Mouse (Mus musculus) 416B (cell line): ENCODE measurements around the gene Ptprcap.

Experiments
- DNase-seq: peaks from one replicate; pipeline ENCODE4 v3.0.0; 2011; ENCODE audit warnings: low read depth

Ptprcap gene

GRCm38 (mm10) chr19:4153232-4153654, at the start of gene Ptprcap:
Gene Ptprcap, plus strand, starts transcription at chr19:4153604.
- no peak for DNase-seq

DNA sequence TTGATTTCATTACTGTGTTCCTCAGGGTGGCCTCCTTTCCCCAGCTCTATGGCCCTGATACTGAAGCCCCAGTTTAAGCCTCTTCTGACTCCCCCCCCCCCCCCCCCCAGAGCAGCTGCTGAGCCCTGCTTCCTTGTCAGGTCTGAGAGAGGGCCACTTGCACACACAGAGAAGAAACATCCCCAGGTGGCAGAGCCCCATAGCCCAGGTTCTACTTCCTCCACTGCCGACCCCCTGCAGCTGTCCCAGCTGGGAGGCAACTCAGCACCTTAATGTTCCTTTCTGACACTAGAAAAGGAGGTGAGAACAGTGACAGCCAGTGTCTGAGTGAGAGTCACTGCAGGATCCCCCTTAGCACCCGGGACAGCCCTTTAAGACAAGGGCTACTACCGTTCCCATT, 49.6 kb upstream of the Ptprcap start:
- no peak for DNase-seq

- DNase-seq, result no peak
Measured at GRCm38 (mm10) chr19:4104675-4105194, 48.7 kb upstream of the Ptprcap start.

DNA sequence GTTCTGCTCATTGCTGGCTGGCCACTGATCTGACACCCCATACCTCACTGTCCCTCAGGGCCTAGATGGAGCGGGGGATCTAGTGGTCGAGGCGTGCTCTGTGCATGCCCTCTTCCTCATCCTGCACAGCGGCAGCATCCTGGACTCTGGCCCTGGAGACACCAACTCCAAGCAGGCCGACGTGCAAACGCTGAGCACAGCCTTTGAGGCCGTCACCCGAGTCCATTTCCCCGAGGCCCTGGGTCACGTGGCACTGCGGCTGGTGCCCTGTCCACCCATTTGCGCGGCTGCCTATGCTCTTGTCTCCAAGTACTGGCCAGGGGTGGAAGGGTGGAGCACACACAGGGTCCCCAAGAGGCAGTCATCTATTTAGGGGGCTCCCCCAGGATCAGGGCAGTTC, 46.8 kb upstream of the Ptprcap start:
- DNase-seq, result no peak

GRCm38 (mm10) chr19:4108535-4108934, 44.9 kb upstream of the Ptprcap start:
- no peak for DNase-seq

DNA sequence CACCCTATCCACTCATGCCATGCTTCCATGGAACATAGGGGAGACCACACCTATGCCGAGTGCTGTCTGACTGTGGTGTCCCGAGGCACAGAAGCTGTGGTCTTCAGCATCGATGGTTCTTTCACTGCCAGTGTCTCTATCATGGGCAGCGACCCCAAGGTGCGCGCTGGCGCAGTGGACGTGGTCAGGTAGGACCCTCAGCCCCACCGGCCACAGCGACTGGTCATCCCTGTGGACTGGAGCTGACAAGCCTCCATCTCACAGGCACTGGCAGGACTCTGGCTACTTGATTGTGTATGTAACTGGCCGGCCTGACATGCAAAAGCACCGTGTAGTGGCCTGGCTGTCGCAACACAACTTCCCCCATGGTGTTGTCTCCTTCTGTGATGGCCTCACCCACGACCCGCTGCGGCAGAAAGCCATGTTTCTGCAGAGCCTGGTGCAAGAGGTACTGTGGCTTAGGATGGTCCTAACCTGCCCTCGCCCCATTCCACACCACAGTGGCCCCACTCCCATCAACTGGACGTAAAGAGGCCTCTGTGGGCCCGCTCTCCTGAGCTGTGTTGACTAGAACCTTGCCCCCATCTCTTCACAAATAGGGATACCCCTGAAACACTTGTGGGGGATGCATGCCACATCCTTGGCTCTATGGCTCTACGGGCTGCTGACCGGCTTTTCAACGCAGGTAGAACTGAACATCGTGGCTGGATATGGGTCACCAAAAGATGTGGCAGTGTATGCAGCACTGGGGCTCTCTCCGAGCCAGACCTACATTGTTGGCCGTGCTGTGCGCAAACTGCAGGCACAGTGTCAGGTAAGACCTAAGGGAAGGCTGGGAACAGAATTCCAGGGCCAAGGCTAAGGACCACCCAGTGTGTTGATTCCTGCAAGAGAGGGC, 41.1 kb upstream of the Ptprcap start:
- DNase-seq, result peak; percentile 39

DNA sequence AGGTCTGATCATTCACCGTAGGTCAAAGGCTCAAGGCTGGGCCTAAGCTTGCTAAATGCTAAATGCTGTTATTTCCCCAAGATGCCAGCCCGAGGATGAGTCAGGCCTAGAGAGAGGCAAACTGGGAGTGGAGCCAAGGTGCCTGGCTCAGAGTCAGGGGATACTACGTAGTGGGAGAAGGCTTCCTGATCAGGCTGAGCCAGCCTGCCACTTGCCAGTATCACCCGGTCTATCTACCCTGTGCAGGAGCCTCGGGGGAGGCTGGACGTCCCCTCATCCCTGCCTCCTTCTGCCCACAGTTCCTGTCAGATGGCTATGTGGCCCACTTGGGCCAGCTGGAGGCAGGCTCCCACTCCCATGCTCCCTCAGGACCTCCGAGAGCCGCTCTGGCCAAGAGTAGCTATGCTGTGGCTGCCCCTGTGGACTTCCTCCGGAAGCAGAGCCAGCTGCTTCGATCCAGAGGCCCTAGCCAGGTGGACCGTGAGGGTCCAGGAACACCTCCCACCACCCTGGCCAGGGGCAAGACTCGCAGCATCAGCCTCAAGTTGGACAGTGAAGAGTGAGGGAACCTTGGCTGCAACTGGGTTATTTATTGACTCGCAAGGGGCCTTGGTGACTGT, 40.1 kb upstream of the Ptprcap start:
- peak; percentile 99 for DNase-seq

GRCm38 (mm10) chr19:4113806-4114230, 39.6 kb upstream of the Ptprcap start:
- no peak for DNase-seq

DNA sequence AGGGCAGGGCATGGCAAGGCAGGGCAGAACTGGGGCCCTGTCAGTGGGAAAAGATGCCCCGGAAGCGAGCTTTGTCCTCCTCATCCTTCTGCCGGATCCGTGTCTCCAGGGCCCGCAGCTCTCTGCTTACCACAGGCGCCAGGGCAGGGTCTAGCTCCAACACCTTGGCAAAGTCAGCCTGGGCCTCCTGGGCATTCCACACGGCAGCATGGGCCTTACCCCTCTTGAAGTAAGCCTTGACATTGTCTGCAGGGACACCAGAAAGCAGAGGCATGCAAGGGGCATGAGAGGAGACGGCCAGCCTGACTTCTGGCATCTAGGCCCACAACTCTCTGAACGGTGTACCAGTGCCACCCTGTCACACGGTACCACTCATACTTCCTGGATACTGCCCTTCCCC, 38.9 kb upstream of the Ptprcap start:
- no peak for DNase-seq

GRCm38 (mm10) chr19:4115144-4115543, 38.3 kb upstream of the Ptprcap start:
- no peak for DNase-seq

DNA sequence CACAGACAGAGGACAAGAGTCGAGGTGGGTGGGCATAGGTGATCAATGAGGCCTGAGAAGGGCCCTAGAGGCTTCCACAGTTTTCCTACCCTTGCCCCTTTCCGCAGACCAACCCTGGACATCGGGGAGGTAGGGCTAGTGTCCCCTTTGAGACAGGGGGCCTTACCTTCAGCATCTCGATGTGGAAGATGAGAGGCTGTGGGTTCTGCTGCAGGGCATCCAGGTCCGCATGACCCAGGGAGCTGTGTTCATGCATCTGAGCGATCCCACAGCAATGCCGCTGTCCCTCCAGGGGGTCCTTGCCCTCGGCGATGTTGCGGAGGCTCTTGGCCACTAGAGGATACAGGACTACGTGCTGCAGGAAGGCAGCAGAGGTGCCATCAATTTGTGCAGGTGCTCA, 37.6 kb upstream of the Ptprcap start:
- no peak for DNase-seq

DNA sequence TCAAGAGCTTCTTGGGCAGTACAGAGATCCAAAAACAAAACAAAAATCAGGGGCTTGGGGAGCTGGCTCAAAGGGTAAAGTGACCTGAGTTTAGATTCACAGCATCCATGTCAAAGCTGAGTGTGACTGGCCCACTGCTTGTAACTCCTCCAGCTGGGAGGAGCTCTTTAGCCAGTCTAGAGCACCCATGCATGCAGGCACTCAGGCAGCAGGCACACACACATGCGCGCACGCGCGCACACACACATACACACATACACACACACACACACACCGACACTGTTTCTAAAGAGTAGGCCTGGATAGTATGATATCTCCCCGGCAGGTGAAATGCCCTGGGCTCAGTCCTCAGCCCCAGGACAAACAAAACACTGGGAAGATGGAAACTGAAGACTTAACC, 36.4 kb upstream of the Ptprcap start:
- DNase-seq, result no peak

GRCm38 (mm10) chr19:4118350-4118749, 35.1 kb upstream of the Ptprcap start:
- no peak for DNase-seq

- DNase-seq, result peak; percentile 93
Measured at GRCm38 (mm10) chr19:4119716-4120487, 33.5 kb upstream of the Ptprcap start.

DNA sequence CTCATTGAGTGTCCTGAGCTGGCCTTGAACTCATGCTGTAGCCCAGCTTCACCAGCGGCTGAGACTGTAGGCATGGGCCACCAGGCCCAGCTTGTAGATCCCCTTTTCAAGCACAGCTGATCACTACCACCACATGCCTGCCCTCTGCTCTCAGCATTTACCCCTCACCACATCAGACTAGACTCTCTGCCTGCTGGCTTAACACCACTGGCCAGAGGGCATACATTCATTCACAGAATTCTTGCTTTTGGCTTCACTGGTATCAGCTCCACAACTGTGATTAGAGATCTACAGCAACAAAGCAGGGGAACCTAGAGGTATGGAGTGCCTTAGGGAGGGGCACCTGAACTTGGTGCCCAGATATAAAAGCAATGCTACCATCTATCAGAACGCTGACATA, 32.9 kb upstream of the Ptprcap start:
- DNase-seq, result peak; percentile 29

- peak; percentile 99 for DNase-seq
Measured at GRCm38 (mm10) chr19:4121097-4121805, 32.2 kb upstream of the Ptprcap start.

DNA sequence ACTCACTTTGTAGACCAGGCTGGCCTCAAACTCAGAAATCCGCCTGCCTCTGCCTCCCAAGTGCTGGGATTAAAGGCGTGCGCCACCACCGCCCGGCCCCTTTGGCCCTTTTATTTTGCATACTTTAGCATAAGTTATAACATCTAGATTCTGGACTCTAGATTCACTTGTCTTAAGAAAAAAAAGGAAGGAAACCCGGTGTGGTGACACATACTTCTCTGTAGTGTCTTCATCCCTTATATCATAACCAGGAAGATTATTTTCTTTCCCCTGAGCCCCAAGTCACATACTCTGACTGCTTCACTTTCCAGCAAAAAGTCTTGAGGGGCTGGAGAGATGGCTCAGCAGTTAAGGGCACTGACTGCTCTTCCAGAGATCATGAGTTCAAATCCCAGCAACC, 31.5 kb upstream of the Ptprcap start:
- DNase-seq, result peak; percentile 83

DNA sequence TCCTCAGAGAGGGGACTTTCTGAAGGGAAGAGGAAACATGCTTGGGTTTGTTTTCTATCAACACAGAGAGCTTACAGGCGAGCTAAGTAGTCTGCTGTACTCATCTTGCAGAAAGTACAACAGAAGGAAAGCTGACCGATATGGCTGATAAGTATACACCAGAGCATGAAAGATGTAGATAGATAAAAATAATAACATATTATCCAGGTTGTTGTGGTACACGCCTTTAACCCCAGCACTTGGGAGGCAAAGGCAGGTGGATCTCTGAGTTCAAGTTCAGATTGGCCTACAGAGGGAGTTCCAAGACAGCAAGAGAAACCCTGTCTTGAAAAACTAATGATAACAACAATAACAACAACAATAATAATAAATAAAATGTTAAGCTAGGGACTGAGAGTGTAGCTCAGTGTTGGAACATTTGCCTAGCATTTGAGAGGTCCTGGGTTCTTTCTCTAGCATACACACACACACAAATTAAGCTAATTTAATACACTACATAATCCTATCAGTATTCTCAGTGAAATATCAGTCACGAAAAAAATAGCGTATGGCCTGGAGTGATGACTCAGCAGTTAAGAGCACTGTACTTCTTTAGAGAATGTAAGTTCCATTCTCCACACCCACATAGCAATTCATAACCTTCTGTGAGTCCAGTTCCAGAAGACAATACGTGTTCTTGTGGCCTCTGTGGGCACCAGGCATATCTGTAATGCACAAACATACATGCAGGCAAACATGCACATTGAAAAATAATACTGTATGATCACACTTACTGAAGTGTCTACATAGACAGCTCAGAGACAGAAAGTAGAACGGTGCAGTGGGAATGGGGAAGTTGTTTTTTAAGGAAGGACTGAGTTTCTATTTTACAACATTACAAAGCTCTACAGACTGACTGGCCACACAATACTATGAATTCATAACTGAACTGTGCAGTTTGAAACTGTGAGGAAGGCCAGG, 30.7 kb upstream of the Ptprcap start:
- DNase-seq, result peak; percentile 66

DNA sequence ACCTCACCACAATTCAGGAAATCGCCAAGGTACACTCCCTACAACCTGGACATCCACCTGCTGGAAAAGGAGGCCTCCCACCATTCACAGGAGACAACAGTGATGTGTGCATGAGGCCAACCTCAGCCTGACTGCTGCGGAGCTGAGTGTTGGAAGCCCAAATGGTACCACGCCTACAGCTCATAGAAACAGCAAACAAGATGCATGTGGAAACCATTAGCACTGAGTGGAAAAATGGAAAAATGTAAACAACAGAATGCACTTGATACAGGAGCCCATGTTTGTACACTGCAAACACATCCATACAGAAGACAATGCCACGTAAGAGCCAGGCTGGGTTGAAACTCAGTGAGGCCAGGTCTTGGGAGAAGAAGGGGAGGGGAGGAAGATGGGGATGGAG, 29.0 kb upstream of the Ptprcap start:
- DNase-seq, result no peak

DNA sequence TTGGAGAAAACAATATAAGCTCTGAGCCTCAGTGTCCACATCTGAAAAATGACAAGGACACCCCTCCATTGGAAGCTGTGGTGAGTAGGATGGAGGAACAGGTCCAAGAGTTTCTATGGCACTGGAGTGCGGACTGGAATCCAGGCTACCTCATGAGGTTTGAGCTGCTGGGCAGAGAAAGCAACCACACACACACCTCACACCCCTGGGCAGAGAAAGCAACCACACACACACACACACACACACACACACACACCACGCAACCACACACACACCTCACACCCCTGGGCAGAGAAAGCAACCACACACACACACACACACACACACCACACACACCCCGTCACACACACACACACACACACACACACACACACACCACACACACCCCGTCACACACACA, 28.1 kb upstream of the Ptprcap start:
- peak; percentile 53 for DNase-seq
